Mouse (Mus musculus) frontal cortex, postnatal 36 days (tissue): Measurements from ENCODE around the gene Papss2.
"Not testable (repeated sequence)": the region's sequence is repeated elsewhere in the genome, so short reads cannot be mapped to it uniquely, and the experiment has no call there.

Experiments
- DNase-seq, 2 experiments: peaks; one replicate each; pipeline ENCODE4 v3.0.0; 2022; ENCODE audit warnings: low spot score in 2 of 2

Papss2 gene

DNA sequence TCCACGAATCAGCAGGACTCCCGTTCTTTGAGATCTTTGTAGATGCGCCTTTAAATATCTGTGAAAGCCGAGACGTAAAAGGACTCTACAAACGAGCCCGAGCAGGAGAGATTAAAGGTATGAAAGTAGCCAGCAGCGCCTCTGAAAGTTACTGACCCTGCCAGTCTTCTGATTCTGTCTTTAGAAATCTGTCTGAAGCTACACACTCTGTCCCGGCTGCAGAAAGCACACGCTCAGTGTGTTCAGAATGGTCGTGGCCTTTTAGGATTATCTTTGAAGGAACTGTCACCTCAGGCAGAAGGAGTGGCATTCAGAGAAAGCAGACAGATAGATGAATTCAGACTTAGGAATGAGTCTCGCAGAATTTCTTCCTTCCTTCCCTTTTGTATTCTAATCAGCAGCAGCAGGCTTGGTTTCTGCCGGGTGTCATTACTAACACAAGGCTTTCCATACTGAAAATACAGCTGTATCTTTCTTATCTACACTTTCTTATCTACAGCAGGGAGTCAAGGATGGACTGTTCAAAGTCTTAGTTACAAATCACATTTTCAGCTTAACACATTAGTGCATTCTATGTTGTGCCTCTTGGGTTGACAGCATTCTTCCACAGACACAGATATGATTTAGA is 42.8 kb downstream of the Papss2 start:
- DNase-seq: no peak

DNA sequence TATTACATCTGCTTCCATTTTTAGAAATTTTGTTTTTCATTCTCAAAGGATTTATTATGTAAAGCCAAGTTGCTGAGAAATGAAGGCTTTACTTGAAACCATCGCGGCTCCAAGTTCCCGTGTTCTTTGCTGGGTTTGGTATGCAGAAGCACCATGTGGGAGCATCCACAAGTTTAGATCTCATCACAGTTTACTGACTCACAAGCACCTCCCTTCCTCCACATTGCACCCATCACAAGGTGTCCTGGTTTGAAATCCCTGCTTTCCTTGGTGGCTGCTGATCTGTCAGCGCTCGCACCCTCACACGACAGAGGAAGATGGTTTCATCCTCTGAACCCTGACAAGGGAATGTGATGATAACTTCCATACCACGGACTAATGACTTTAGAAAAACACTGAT is 45.9 kb downstream of the Papss2 start:
- DNase-seq: no peak

GRCm38 (mm10) chr19:32641995-32642394 is 46.4 kb downstream of the Papss2 start:
- no peak for DNase-seq

DNA sequence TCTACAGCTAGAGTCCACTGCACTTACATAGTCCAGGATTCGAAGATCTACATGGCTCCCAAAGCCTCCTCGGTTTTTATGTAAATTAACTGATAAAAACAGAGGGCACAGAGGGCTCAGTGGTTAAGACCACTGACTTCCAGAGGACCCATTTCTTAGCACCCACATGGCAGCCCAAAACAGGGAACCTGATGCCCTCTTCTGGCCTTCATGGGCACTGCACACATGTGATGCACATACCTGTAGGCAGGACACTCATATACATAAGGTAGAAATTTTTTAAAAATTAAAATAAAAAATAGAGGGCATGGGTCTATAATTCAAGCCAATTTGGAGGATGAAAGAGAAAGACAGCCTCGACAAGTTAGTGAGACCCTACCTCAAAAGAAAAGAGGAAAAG is 48.1 kb downstream of the Papss2 start:
- DNase-seq: no peak

GRCm38 (mm10) chr19:32645939-32646338 is 50.3 kb downstream of the Papss2 start:
- DNase-seq: no peak

GRCm38 (mm10) chr19:32646382-32646781 is 50.8 kb downstream of the Papss2 start:
- no peak for DNase-seq

- DNase-seq: no peak
Measured at GRCm38 (mm10) chr19:32648019-32648571, 52.5 kb downstream of the Papss2 start.

DNA sequence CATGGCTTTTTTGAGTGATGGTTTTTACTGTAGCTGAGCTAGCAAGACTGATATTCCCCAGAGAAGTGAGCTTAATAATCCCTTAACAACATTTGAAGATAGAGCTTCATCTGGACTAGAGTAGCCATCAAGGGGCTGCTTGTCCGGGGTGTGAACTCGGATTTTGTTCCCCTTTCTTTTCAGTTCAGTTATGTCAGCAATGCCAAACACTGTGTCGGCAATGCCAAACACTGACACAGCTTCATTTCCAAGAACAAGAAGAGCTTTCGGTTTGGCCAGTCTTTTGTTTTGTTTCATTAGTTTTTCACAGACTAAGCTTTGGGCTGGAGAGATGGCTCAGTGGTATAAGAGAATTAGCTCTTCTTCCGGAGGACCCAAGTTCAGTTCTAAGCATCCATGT is 55.5 kb downstream of the Papss2 start:
- DNase-seq: no peak

- DNase-seq: no peak
Measured at GRCm38 (mm10) chr19:32653122-32653521, 57.5 kb downstream of the Papss2 start.

- DNase-seq: no peak
Measured at GRCm38 (mm10) chr19:32653630-32654362, 58.2 kb downstream of the Papss2 start.

DNA sequence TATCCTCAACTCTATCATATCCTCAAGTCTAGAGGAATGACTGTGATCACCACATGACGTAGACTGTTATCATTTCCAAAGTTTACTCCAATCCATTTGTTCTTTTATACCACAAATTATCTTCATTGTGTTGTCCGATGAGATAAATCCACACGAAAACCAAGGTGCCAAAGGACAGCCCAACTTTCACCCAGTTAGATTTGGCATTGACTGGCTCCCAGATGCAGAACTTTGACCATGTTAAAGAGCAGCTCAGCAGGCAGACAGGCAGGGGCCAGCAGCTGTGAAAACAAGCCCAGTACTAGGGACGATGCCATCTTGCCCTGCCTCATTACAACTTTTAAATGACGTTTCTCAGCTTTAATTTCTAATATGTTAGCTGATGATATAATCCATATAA is 63.8 kb downstream of the Papss2 start:
- no peak for DNase-seq

GRCm38 (mm10) chr19:32662936-32663335 is 67.3 kb downstream of the Papss2 start:
- DNase-seq: no peak

DNA sequence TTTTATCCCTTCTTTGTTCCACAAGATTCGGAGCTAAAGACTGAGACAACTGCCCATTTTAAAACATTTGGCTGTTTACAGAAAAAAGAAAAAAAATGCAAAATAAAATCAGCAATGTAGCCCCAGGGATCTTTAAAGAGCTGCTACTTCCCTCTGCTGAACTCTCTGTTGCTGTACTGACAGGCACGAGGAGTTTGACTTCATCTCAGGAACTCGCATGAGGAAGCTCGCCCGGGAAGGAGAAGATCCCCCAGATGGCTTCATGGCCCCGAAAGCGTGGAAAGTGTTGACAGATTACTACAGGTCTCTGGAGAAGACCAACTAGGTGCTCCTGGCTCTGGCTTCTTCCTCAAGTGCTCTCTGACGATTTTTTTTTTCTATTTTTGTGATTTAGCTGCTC is 69.7 kb downstream of the Papss2 start:
- no peak for DNase-seq

DNA sequence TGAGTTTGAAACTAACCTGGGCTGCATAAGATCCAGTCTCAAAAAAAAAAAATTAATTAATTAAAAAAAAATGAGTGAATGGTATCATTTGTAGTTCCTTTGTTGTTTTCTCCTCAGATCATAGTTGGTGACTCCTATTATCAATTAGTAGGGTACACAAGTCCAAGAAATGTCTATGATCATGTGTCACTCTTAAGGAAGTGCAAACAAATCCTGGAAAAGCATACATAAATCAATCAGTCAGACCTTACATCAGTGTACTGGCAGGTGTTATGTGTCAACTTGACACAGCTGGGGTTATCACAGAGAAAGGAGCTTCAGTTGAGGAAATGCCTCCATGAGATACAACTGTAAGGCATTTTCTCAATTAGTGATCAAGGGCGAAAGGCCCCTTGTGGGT is 72.2 kb downstream of the Papss2 start:
- DNase-seq: not testable (repeated sequence)

- DNase-seq: no peak
Measured at GRCm38 (mm10) chr19:32675766-32676165, 80.2 kb downstream of the Papss2 start.

GRCm38 (mm10) chr19:32680894-32681293 is 85.3 kb downstream of the Papss2 start:
- no peak for DNase-seq

DNA sequence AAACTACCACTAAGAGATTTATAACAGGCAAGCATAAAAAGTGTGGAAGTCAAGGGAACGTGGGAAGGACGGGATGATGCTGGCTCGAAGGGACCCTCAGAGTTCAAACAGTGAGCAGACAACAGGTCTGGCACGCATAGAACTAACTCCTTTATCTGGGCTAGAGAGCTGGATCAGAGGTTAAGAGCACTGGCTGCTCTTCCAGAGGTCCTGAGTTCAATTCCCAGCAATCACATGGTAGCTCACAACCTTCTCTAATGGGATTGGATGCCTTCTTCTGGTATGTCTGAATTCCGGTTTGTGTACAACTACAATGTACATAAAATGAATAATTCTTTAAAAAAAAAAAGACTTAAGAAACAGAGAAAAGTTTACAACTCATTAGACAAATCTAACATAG is 87.5 kb downstream of the Papss2 start:
- DNase-seq: no peak

GRCm38 (mm10) chr19:32687721-32688120 is 92.1 kb downstream of the Papss2 start:
- DNase-seq: peak in 1 of 2 experiments; percentile 52

- not testable (repeated sequence) for DNase-seq
Measured at GRCm38 (mm10) chr19:32688227-32688626, 92.6 kb downstream of the Papss2 start.

DNA sequence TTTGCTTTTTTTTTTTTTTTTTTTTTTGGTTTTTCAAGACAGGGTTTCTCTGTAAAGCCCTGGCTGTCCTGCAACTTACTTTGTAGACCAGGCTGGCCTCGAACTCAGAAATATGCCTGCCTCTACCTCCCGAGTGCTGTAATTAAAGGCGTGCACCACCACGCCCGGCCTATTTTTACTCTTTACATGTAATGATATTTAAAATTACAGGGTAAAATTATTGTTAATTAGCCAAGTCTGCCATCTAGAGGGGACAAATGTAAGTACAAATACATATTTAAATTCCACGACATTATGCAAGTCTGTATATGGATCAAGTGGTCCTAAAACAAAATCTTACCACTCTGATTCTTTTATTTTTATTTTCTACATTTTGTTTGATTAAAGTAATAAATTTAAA is 94.1 kb downstream of the Papss2 start:
- DNase-seq: no peak

DNA sequence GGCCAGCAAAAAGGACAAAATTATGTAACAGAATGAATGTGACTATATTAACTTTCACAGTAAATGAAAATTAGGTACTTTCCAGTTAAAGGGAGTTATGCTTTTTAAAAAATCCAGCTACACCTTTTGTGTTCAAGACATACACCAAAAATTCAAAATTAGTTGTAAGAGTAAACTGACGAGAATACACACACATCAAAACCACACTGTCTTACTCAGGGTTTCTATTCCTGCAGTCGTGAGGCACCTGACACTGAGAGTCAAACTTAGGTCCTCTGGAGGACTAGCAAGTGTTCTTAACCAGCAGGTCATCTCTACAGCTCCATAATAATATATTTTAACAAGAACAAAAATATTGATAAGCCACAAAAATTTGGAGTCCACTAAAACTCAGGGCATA is 101.1 kb downstream of the Papss2 start:
- no peak for DNase-seq

GRCm38 (mm10) chr19:32702191-32702590 is 106.6 kb downstream of the Papss2 start:
- DNase-seq: no peak

- DNase-seq: no peak
Measured at GRCm38 (mm10) chr19:32708996-32709395, 113.4 kb downstream of the Papss2 start.
